Mouse (Mus musculus) midbrain, postnatal 0 days (tissue): ENCODE measurements at regions not wholly inside any gene's neighbourhood (a gene's known extent, or its start where the extent isn't known, plus 50 kb on each side); places are given as distances from the start of the nearest gene placed in this dataset.

ENCODE experiments used
- ATAC-seq: fragments of 200-750 bp; cut with Nextera tagmentation; 2 replicates; pipeline ENCODE4 v1.8.0; 2017; ENCODE audit warnings: moderate number of reproducible peaks, mild to moderate bottlenecking, moderate TSS enrichment, moderate library complexity; ENCODE audit not compliant: low FRiP score
- DNase-seq: peaks from one replicate; pipeline ENCODE4 v3.0.0-alpha.2; 2015; ENCODE audit warnings: low spot score
- H3K27ac ChIP-seq: fragments of 300-500 bp; sonication (generic); 2 replicates; pipeline ENCODE4 v1.5.1; 2014; ENCODE audit warnings: low read depth, mild to moderate bottlenecking, low read length, mixed read lengths
- H3K27me3 ChIP-seq: fragments of 300-500 bp; sonication (generic); 2 replicates; pipeline ENCODE4 v1.6.1; 2014; ENCODE audit warnings: low read length, control low read depth, mixed read lengths; ENCODE audit not compliant: insufficient read depth
- H3K36me3 ChIP-seq: fragments of 300-500 bp; sonication (generic); 2 replicates; pipeline ENCODE4 v1.6.1; 2014; ENCODE audit warnings: low read length, control low read depth, mixed read lengths; ENCODE audit not compliant: insufficient read depth
- H3K4me1 ChIP-seq: fragments of 300-500 bp; sonication (generic); 2 replicates; pipeline ENCODE4 v1.6.1; 2014; ENCODE audit warnings: mild to moderate bottlenecking, control low read depth, antibody characterized with exemption, low read length, mixed read lengths; ENCODE audit not compliant: insufficient read depth
- H3K4me2 ChIP-seq: fragments of 300-500 bp; sonication (generic); 2 replicates; pipeline ENCODE4 v1.6.1; 2014; ENCODE audit warnings: low read depth, mild to moderate bottlenecking, low read length, mixed read lengths; ENCODE audit not compliant: poor library complexity, severe bottlenecking
- H3K4me3 ChIP-seq: fragments of 300-500 bp; sonication (generic); 2 replicates; pipeline ENCODE4 v1.5.1; 2014; ENCODE audit warnings: low read depth, mild to moderate bottlenecking, low read length, moderate library complexity
- H3K9ac ChIP-seq: fragments of 300-500 bp; sonication (generic); replicated peaks from 2 replicates; pipeline ENCODE4 v1.6.1; 2014; ENCODE audit warnings: mild to moderate bottlenecking, low read length, moderate library complexity, mixed read lengths; ENCODE audit not compliant: poor library complexity, severe bottlenecking
- H3K9me3 ChIP-seq: fragments of 300-500 bp; sonication (generic); 2 replicates; pipeline ENCODE4 v1.6.1; 2016; ENCODE audit warnings: low read length, control low read depth
- CTCF ChIP-seq: IDR thresholded peaks from 2 replicates; pipeline ENCODE4 v1.5.1; 2016; ENCODE audit warnings: antibody characterized with exemption, mild to moderate bottlenecking
- WGBS: fragments of 180-500 bp; shearing (Covaris S2); extraction: QIAGEN DNeasy Blood & Tissue Kit; methylation state at CpG from one replicate; pipeline ENCODE4 v1.1.7; 2014; 5-methylcytosine and 5-hydroxymethylcytosine counted together

- H3K36me3 ChIP-seq: no peaks in the 10 kb centered on the region
- H3K4me2 ChIP-seq: no peak overlapping the region
- no peaks in the 10 kb centered on the region for H3K27me3 ChIP-seq
- H3K4me3 ChIP-seq: no peak overlapping the region
- TF ChIP-seq CTCF: no peak
- WGBS: 97% methylated on average over 3 of the region's 3 CpGs
- H3K9ac ChIP-seq: no peak overlapping the region
- no peaks in the 10 kb centered on the region for H3K4me1 ChIP-seq
- no peaks in the 10 kb centered on the region for H3K9me3 ChIP-seq
- no peak for ATAC-seq
- DNase-seq: no peak
- no peak overlapping the region for H3K27ac ChIP-seq
Observed at GRCm38 (mm10) chr4:52368527-52368926, 70.5 kb upstream of the Smc2 start.
